Mouse (Mus musculus) megakaryocyte-erythroid progenitor cell, adult 5-6 weeks (primary cell): ENCODE measurements around the gene Pan3. TPM values are rescaled to one million over a fixed set of nuclear protein-coding genes. Genes with fewer than 3 reads are reported as not detected.

ENCODE experiments used
- ATAC-seq: replicated peaks from 2 replicates; pipeline ENCODE4 v1.8.0; 2016; ENCODE audit warnings: mild to moderate bottlenecking, inconsistent platforms; ENCODE audit not compliant: severe bottlenecking, poor library complexity, low FRiP score, low TSS enrichment
- total RNA-seq, 2 experiments: library from RNA; stranded (forward) in 1 of 2; stranded (reverse) in 1 of 2; fragments of 200-1000, 215-1000 nt in 1 of 2; fragments of >200 nt in 1 of 2; fragmentation: Nextera tagmentation in 1 of 2; gene quantifications; 2 replicates each; pipeline ENCODE4 v1.2.3; 2014 to 2017

The Pan3 gene
- total RNA-seq, 2 experiments from 2014 or later: 195 to 279 TPM

DNA sequence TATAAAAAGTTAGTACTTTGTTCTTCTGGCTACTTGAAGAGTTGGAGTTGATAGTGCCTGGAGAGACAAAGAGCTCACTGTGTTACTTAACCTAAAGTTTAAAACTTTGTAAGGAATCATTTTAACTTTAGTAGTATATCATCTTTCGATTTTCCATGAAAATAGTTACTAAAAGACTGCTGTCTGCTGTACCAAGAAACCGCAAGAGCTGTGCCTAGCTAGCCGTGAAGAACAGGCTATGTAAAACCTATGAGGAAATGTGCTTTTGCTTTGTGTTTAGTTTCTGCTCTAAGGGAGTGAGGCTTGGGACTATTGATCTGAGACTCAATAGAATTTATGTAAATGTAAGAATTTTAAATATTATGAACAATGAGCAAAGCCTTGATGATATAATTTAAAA lies 43.9 kb downstream of the Pan3 start:
- ATAC-seq: no peak

DNA sequence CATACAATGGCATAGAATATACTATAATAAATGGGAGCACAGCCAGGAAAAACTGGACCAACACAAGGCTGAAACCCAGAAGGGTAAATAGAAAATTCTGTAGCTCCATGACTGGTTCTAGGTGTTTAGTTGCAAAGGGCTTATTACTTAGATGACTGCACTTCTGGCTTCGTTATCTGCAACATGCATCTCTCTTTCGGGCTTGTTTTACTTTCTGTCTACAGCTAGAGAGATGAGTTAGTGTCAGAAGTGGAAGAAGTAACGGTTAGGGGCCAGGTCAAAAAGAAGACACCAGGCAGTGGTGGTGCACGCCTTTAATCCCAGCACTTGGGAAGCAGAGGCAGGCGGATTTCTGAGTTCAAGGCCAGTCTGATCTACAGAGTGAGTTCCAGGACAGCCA lies 46.1 kb downstream of the Pan3 start:
- peak; percentile 41 for ATAC-seq

DNA sequence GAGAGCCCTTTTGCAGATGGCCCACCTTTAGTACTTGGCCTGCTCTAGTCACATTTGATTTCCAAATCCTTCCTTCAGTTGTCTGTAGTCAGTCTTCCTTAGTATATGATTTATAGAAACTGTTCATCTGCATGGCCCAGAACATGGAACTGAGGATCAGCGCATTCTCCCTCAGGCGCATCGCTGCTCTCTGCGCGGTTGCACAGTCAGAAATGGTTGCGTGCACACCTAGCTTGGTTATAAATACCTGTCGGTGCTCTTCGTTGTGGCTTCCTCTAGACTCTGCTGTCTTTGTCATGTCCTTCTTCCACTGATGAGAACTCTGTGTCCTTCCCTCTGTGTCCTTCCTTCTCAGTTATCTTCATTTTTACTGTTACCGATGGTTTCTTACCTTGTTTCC lies 47.1 kb downstream of the Pan3 start:
- ATAC-seq: no peak

DNA sequence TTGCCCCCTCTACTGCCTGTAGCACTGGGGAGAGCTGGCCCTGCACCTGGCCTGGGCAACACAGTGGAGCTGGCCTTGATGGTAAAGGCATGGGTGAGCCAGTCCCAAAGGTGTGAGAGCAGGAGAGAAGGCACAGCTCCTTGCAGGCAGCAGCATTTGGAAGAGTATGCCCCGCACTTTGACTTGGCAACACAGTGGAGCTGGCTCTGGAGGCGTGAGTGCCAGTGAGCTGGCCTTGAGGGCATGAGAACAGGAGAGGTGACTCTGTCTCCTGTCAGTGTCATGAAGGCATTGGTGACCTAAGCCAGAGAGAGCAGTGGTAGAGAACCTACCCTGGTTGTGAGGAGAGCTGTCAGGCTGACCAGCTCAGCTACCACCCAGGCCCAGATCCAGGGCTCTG lies 49.4 kb downstream of the Pan3 start:
- ATAC-seq: no peak

DNA sequence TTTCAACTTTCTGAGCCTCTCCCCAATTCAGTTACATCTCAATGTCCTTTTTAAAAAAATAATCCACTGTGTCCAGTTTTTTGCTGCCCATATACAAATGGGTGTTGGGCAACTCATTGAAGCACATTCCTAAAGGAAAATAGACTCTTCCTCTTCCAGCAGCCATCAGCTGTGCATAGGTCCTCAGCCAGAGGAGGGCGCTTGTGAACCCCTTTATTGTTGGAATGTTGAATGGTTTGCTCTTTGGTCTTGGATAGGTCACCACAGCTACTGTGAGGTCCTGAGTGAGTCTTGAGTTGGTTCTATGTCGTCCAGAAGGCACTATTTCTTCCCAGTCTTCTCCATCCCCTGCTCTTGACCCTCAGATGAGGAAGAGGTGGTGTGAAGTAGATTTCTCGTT lies 54.2 kb downstream of the Pan3 start:
- peak; percentile 46 for ATAC-seq

DNA sequence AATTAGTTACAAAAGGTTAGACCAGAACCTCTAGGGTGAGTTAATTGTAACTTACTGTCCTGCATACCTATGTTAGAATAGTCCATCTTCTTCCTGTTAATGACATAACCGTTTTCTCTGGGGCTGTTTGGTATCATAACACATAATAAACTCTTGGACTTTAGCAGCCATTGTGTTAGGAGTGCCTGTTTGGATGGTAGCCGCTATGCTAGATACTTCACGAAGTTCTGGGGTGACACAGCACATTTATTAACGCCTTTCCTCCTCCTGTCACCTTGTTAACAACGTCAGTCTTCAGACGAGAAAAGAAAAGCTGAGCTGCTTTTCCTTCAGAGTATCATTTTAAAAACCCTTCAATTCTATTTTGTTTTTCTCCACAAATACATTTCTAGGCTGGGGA lies 59.3 kb downstream of the Pan3 start:
- ATAC-seq: no peak

DNA sequence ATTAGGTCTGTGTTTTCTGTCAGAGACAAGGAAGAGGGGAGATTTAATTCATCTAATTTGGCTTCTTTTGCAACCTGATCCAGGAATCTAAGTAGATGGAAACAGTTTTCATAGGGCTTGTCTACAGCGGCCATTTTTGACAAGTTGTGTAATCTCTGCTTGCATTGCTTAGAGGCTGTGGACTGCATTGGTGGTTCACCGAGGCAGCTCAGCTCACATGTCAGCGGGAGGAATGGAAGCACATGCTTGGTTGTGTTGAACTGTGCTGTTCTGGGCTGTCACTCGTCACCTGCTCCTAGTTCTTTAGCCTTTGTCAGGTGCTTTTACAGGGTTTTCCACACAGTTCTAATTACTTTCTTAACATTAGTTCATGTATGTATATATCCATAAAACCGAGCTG lies 60.9 kb downstream of the Pan3 start:
- no peak for ATAC-seq

DNA sequence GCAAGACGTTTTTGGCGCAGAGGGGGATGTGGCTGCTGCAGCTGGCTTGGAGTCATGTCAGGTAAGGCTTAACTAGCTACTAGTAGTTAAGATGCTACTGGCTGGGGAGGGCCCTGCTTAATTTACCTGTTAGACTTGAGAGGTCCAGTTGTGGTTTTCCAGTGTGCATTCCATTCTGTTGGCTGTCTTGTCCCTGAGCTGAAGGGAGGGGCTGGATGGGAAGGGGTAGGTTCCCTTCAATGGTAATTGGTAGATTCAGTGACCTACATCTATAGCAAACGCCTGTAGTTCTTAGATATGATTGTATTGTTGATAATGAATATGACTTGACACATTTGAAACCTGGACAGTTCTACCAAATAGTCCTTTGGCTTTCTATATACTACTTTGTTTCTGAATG lies 62.5 kb downstream of the Pan3 start:
- ATAC-seq: peak; percentile 66

DNA sequence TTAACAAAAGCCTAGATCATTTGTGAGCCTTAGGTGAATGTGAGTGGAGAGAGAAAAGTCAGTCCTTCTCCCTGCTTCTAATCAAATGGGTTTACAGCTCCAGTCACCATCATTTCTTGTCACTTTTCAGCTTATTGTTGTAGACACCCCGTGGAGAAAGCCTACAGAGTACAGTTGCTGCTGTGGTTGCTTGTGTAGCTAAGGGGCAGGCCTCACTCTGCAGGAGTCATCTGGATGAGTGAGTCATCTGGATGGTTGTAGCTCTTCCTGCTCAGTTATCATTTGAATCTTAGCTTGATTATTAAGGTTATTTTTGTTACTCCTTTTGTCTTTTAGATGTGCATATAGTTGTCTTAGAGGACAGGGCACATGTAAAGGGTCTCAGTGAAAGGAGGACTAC lies 63.2 kb downstream of the Pan3 start:
- ATAC-seq: peak; percentile 52; the same call in 1 of the 2 replicates

DNA sequence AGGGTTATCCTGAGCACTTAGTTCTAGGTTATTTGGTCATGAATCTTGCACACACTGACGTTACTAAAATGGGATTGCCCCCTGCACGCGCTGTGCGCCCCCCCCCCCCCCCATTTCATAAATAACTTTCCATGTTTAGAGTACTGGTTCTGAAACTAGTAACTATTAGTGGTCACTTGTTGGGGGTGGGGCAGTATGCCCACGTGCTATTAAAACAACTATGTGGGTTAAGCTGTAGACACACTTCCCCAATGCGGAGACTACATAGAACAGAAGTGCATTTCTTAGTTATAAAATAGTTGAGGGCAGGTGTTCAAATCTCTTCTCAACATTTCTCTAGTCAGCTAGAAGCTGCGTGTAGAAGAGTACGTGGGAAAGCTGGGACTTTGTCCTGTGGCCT lies 63.7 kb downstream of the Pan3 start:
- ATAC-seq: no peak

DNA sequence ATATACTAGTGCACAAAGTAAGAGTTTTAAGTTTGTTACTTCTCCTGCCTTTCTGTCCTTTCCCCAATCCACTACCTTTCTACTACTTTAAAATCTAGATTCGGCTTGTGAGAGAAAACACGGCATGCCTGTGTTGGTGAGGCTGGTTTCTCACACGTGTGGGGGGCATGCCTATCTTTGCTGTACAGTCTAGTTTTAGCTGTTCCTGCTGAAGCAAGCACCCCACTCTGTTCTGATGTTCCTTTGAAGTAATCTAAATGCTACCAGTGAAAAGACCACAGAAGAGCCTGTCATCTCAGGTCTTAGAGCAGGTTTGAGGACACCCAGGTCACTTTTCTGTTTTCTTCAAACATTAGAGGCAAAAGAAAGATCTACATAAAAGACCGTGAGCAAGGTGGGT lies 64.4 kb downstream of the Pan3 start:
- ATAC-seq: peak; percentile 60

DNA sequence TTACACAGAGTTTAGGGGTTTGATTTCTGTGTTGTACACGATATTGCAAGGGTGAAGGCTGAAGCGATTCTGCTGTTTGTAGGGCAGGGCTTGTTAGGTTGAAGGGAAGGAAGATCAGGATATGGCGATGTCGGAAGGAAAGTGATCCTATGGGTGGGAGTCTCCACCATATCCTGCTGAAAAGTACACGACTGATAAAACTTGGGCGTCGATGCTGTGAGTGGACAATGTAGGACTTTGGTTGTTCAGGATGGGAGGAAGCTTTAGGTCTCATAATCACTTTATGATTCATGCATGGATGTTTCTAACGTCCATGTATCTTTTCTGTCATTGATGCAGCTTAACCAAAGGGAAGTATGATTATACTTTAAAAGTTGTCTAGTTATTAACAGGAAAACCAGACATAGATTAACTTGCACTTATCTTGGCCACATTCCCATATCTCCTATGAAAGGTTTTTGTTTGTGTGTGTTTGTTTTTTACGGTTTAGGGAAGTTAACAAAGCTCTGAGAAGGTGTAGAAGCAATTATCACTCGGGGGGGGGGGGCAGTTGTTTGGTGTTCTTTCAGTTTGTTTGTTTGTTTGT lies 64.9 kb downstream of the Pan3 start:
- peak; percentile 14 for ATAC-seq

DNA sequence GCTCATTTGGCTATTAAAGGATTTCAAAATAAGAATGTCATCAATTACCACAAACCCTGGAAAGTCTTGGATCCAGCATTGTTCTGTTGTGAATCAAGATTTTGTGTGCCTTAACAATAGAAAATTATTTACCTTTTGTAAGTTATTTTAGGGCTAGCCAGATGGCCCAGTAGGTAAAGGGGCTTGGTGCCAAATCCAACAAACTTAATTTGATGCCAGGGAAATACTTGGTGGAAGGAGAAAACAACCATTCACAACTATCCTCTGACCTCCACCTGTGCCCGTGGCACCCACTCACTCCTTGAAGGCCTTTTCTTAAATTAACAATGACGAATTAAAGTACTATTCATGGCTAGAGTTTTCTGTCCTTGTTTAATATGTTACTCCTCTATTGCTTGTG lies 66.0 kb downstream of the Pan3 start:
- ATAC-seq: no peak

DNA sequence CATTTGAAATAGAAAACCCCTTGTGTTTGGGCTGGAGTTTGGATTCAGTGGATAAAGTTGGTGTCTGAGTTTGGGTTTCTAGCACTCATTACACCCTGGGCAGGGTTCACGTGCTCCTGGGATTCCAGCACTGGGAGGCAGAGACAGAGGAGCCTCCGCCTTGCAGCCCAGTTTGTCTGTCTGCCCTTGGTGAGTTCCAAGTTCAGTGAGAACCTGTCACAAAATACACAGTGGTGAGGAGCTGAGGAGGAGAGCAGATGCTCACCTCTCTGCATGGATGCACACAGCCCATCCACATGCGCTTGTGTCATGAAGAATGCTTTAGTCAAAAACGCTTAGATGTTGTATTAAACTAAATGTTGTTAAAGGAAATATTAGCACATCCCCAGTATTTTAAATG lies 67.0 kb downstream of the Pan3 start:
- ATAC-seq: no peak

DNA sequence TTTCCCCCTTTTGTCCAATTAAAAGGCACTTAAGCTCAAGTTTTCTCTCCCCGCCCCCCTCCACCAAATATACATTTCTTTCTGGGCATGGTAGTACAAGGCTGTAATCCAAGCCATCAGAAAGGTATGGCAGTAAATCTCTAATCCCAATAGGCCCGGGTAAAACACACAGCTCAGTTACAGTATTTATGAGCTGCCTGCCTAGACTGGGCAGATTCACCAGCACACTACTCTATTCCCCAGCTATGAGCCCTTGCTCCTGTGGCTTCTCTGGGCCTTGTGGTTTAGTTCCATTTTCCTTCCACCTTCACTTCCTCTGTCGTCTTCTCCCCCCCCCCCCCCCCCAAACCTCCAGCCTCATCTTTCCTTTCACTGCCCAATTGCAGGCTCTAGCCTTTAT lies 67.8 kb downstream of the Pan3 start:
- ATAC-seq: no peak

DNA sequence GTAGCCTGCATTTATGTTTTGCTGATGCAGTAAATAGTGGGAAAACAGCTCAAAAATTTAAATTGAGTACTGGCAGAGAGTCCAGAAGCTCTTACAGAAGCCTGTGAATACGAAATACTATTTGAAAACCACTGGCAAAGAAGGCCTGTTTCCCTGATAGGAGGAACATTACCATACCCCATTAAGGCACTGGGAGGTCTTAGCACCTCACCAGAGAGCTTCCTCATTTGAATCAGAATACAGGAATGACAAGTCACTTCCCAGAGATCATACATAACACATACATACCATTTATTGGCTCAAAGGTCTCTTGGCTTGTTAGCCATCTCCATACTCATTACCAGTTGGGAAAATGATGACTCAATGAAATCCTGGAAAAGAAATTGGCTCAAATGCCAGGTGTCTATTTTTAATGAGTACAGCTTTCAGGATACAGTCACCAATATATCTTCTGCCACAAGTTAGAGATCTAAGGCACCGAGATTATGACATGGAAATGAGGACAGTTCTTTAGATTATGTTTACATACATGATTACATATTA lies 71.6 kb downstream of the Pan3 start:
- ATAC-seq: no peak

DNA sequence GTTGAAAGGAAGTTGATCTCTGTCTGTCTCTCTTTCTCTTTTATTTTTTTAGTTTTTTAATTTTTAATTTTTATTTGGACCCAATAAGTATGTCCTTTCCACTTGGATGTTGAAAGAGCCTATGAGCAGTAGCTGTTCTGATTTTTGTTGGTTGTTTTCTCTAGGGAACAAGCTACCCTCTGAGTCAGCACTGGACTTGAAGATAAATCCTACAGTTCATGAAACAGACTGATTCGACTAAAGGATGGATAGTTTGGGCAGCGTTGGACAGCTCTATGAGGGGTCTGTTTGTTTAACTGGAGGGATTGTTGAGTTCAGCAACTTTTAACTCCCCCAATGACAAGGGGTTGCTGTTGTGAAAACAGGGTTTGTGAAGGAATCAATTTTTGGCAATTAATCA lies 73.0 kb downstream of the Pan3 start:
- no peak for ATAC-seq

DNA sequence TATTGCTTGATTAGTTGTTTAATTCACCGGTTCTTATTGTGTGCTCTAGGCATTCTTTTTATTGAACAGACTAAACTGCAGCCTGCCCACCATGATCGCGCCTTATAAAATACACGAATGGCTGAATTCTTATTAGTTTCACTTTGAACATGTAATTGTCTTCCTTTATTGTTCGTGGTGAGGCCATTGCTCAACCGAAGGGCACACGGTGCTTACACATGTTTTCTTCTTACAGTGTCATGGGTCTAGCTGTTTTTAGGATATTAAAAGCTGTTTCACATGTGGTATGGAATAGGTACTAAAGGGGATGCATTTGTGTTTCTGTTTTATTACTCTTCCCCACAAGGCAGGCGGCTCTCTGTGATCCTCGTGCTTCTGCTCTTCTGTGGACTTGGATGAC lies 81.4 kb downstream of the Pan3 start:
- ATAC-seq: no peak

DNA sequence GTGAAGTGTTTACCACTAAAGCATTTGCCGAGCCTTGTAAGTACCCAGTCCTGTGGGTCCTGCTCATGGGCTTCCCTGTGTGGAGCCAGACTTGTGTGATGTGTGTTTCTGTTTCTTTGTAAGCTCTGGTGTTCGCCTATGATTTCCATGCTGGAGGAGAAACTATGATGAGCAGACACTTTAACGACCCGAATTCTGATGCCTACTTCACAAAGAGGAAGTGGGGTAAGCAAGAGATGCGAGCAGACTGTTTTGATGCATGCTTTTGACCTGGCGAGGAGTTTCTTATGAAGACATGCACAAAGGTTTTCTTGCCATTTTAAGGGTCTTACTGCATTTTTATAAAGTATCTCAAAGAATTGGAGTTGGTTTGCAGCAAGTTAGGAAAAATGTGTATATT lies 97.0 kb downstream of the Pan3 start:
- ATAC-seq: no peak

DNA sequence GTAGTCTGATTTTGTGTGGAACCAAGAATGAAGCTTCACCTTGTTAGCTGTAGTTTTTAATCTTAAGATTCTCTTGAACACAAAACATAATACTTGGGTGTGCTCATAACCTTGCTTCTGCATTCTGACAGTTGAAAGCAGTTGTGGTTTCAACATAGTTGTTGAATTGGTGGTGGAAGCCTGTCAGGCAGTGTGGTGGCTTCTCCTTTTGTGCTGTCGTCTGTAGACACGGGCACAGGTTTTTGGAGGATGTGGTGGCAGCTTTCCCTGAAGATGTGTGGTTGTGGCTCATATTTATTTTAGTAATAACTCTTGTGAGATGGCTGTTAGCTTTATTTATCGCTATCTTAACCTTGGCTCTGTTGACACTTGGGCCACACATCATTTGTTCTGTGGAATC lies 97.8 kb downstream of the Pan3 start:
- peak; percentile 64 for ATAC-seq

DNA sequence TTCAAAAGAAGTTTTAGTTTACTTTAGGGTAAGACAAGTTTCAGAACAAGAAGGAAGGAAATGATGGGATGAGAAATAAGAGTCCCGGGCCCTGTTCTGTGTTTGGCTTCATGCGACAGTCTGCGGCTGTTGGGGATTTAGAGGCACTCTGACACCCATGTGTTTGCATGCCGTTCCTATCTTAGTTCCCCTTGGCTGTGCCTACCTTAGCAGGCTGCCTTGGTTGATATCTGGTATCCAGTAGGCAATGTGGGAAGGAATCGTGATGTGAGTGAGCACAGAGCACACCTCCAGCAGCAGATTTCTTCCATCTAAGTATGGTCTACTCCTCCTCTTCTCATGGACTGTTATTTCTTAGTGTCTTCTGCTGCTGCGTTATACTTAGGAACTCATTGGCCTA lies 102.1 kb downstream of the Pan3 start:
- no peak for ATAC-seq

DNA sequence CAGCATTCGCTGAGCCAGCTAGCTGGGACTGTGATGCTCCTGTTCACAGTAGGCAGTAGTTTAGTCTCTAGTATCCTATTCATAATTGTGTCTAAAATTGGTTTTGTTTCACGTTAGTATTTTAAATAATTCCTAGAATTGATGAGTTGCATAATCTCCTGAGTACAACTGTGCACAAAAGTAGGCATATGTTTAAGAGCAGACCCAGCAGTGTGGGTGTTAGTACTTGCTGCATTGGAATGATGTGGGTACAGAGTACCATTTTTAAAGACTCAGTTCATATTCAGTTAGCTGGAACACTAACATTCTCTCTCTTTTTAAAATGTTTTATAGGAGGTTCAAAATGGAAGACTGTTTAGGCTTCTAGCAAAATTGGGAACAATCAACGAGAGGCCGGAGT lies 109.4 kb downstream of the Pan3 start:
- no peak for ATAC-seq
